Mouse (Mus musculus) forebrain, embryonic 13.5 days (tissue): ENCODE data around the gene Carns1. TPM values are rescaled to one million over a fixed set of nuclear protein-coding genes. Genes with fewer than 3 reads are reported as not detected.

Experiments used
- ATAC-seq: fragments of 200-750 bp; cut with Nextera tagmentation; 2 replicates; pipeline ENCODE4 v1.8.0; 2017
- H3K27ac ChIP-seq: fragments of 300-500 bp; sonication (generic); 2 replicates; pipeline ENCODE4 v1.5.1; 2015; ENCODE audit warnings: inconsistent platforms, mild to moderate bottlenecking, moderate library complexity
- H3K27me3 ChIP-seq: fragments of 300-500 bp; sonication (generic); 2 replicates; pipeline ENCODE4 v1.6.1; 2015; ENCODE audit warnings: mild to moderate bottlenecking, inconsistent platforms
- H3K36me3 ChIP-seq: fragments of 300-500 bp; sonication (generic); 2 replicates; pipeline ENCODE4 v1.6.1; 2015; ENCODE audit warnings: mild to moderate bottlenecking, inconsistent platforms; ENCODE audit not compliant: poor library complexity, severe bottlenecking
- H3K4me1 ChIP-seq: fragments of 300-500 bp; sonication (generic); 2 replicates; pipeline ENCODE4 v1.6.1; 2015; ENCODE audit warnings: inconsistent platforms
- H3K4me2 ChIP-seq: fragments of 300-500 bp; sonication (generic); 2 replicates; pipeline ENCODE4 v1.6.1; 2015; ENCODE audit warnings: inconsistent platforms, mild to moderate bottlenecking, moderate library complexity
- H3K4me3 ChIP-seq: fragments of 300-500 bp; sonication (generic); 2 replicates; pipeline ENCODE4 v1.5.1; 2015; ENCODE audit warnings: mild to moderate bottlenecking, inconsistent platforms
- H3K9ac ChIP-seq: fragments of 300-500 bp; sonication (generic); 2 replicates; pipeline ENCODE4 v1.6.1; 2015; ENCODE audit warnings: mild to moderate bottlenecking, inconsistent platforms
- H3K9me3 ChIP-seq: fragments of 300-500 bp; sonication (generic); replicated peaks from 2 replicates; pipeline ENCODE4 v1.6.1; 2016; ENCODE audit warnings: inconsistent platforms
- whole genome bisulfite sequencing: fragments of 180-500 bp; shearing (Covaris S2); methylation state at CpG from one replicate; pipeline ENCODE4 v1.1.7; 2015; 5-methylcytosine and 5-hydroxymethylcytosine counted together
- polyA plus RNA-seq: library from polyadenylated mRNA; unstranded; fragments of >200 nt; fragmentation: Nextera tagmentation; extraction: Ambion mirVana; gene quantifications from 2 replicates; pipeline ENCODE4 v1.2.1, GENCODE M21; 2015

Carns1 gene
- polyA plus RNA-seq, 1 experiment from 2014 or later = 2.4 TPM

- H3K36me3 ChIP-seq = peaks cover 60% of the 10 kb centered on the region
- H3K4me1 ChIP-seq = peaks cover 26% of the 10 kb centered on the region
- H3K27ac ChIP-seq = no peak overlapping the region
- ATAC-seq = no peak
- no peaks in the 10 kb centered on the region for H3K27me3 ChIP-seq
- 89% methylated on average over 5 of the region's 5 CpGs for WGBS
- no peak overlapping the region for H3K4me3 ChIP-seq
- no peak overlapping the region for H3K9ac ChIP-seq
- no peaks in the 10 kb centered on the region for H3K9me3 ChIP-seq
- H3K4me2 ChIP-seq = no peak overlapping the region
These were observed 23.4 kb downstream of the Carns1 start for GRCm38 (mm10) chr19:4151898-4152297.

DNA sequence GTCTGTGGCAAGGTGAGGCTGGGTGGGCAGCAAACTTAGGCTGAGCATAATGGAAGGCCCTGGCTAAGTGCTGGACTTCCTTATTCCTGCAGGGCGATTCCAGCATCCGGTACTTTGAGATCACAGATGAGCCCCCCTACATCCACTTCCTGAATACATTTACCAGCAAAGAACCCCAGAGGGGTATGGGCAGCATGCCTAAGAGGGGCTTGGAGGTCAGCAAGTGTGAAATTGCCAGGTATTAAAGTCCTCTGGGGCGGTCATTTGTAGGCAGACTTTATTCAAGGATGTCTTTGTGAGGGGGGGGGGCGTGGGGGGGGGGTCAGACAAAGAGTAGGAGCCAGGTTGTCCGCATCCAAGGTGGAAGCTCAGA is 23.8 kb downstream of the Carns1 start:
- H3K4me1 ChIP-seq = peaks cover 26% of the 10 kb centered on the region
- no peaks in the 10 kb centered on the region for H3K9me3 ChIP-seq
- no peak overlapping the region for H3K4me2 ChIP-seq
- no peak for ATAC-seq
- no peak overlapping the region for H3K9ac ChIP-seq
- no peak overlapping the region for H3K4me3 ChIP-seq
- H3K27me3 ChIP-seq = no peaks in the 10 kb centered on the region
- no peak overlapping the region for H3K27ac ChIP-seq
- WGBS = 74% methylated on average over 5 of the region's 5 CpGs
- peaks cover 56% of the 10 kb centered on the region for H3K36me3 ChIP-seq

- Histone ChIP-seq H3K9ac (no peak overlapping the region), H3K27ac (no peak overlapping the region), H3K4me2 (no peak overlapping the region), H3K9me3 (no peaks in the 10 kb centered on the region), H3K36me3 (peaks cover 49% of the 10 kb centered on the region), H3K4me1 (peaks cover 26% of the 10 kb centered on the region), H3K4me3 (no peak overlapping the region), H3K27me3 (no peaks in the 10 kb centered on the region)
- WGBS = 89% methylated on average over 22 of the region's 22 CpGs
- ATAC-seq = no peak
These were observed 24.5 kb downstream of the Carns1 start for GRCm38 (mm10) chr19:4150567-4151487.

DNA sequence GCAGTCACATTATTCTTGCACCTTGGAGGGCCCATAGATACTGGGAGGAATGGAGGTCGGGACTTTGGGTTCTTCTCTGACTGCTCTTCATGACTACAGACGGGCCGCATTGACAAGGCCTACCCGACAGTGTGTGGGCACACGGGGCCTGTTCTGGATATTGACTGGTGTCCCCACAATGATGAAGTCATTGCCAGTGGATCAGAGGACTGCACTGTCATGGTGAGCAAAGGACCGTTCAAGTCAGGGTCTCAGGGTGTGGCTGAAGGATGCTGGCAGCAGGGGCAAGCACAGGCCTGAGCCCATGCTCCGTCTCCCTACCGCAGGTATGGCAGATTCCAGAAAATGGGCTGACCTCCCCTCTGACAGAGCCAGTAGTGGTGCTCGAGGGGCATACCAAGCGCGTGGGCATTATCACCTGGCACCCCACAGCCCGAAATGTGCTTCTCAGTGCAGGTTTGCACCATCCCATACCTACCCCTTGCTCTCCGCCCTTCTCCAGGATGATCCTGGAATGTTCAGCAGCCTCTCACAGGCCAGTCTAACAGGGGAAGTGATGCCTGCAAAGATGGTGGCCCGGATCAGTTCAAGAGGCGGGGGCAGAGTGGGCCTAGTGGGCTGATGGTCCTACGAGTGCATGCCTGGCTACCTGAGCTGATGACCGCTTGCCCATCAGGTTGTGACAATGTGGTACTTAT is 25.4 kb downstream of the Carns1 start:
- Histone ChIP-seq H3K4me2 (peak overlapping the region; percentile 86; the same call in 1 of the 2 replicates), H3K4me1 (peaks cover 26% of the 10 kb centered on the region), H3K36me3 (peaks cover 45% of the 10 kb centered on the region), H3K9me3 (no peaks in the 10 kb centered on the region), H3K27ac (no peak overlapping the region), H3K9ac (no peak overlapping the region), H3K27me3 (no peaks in the 10 kb centered on the region), H3K4me3 (no peak overlapping the region)
- 94% methylated on average over 17 of the region's 17 CpGs for WGBS
- no peak for ATAC-seq

- H3K9ac ChIP-seq = peak overlapping the region; percentile 88
- peaks cover 44% of the 10 kb centered on the region for H3K36me3 ChIP-seq
- no peaks in the 10 kb centered on the region for H3K9me3 ChIP-seq
- no peak for ATAC-seq
- H3K4me1 ChIP-seq = peaks cover 26% of the 10 kb centered on the region
- peak overlapping the region; percentile 84 for H3K4me3 ChIP-seq
- 91% methylated on average over 11 of the region's 11 CpGs for WGBS
- no peaks in the 10 kb centered on the region for H3K27me3 ChIP-seq
- peak overlapping the region; percentile 86 for H3K4me2 ChIP-seq
- H3K27ac ChIP-seq = no peak overlapping the region
These were observed 26.0 kb downstream of the Carns1 start for GRCm38 (mm10) chr19:4149283-4149682.

DNA sequence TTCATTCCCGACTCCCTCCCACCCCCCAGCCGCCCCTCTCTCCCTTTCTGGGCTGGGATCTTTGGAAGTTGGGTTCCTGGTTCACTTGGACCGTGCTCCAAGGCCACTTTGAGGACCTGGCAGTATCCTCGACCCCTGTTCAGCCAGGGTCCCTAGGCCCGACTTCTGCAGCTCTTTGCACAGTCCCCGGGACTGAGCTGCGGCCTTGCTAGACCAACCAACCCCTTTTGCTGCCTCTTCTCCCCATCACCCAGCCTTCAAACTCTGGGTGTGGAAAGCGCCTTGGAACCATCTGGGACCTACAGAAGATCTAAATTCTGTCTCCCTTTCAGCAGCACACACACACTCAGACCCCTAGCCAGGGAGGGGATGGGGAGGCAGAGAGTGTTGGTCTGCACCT is 26.5 kb downstream of the Carns1 start:
- Histone ChIP-seq H3K4me2 (peak overlapping the region; percentile 86), H3K4me3 (peak overlapping the region; percentile 84), H3K9me3 (no peaks in the 10 kb centered on the region), H3K36me3 (peaks cover 40% of the 10 kb centered on the region), H3K4me1 (peaks cover 26% of the 10 kb centered on the region), H3K27ac (peak overlapping the region; percentile 52; the same call in 1 of the 2 replicates), H3K9ac (peak overlapping the region; percentile 88), H3K27me3 (no peaks in the 10 kb centered on the region)
- peak; percentile 44 for ATAC-seq
- 3% methylated on average over 6 of the region's 8 CpGs for WGBS

DNA sequence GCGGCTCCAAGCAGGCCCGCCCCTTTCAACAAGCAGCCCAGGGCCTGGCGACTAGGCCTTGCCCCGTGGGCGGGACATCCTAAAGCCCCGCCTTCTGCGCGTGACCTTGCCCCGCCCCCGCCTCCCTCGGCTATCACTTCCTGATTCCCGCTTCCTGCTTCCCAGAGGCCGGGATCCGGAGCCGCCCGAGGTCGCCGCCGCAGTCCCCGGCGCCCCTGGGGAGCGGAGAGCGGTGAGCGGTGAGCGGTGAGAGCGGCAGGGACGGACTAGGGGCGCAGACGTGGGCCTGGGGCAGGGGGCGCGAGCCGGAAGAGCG is 26.8 kb downstream of the Carns1 start, which contains the start of gene Coro1b:
Gene Coro1b, plus strand, starts transcription at position 129 of the 316 bp plus-strand sequence.
- Histone ChIP-seq H3K27me3 (no peaks in the 10 kb centered on the region), H3K27ac (peak within 1 kb of the TSS; percentile 52; the same call in 1 of the 2 replicates)
- under 1% methylated on average over 31 of the region's 33 CpGs for WGBS

GRCm38 (mm10) chr19:4147782-4148490 is 27.3 kb downstream of the Carns1 start:
- Histone ChIP-seq H3K27ac (peak overlapping the region; percentile 1; the same call in 1 of the 2 replicates), H3K9me3 (no peaks in the 10 kb centered on the region), H3K27me3 (no peaks in the 10 kb centered on the region), H3K36me3 (peaks cover 31% of the 10 kb centered on the region), H3K4me3 (peak overlapping the region; percentile 84), H3K9ac (peak overlapping the region; percentile 88), H3K4me1 (peaks cover 26% of the 10 kb centered on the region), H3K4me2 (peak overlapping the region; percentile 86)
- 37% methylated on average over 9 of the region's 9 CpGs for WGBS
- peak; percentile 31 for ATAC-seq

More for the DNA sequence above, 26.8 kb downstream of the Carns1 start, which contains the start of gene Coro1b:
- H3K4me3 ChIP-seq = peak within 1 kb of the TSS; percentile 84
- H3K4me2 ChIP-seq = peak within 1 kb of the TSS; percentile 86
- H3K9ac ChIP-seq = peak within 1 kb of the TSS; percentile 88
- peaks cover 26% of the 10 kb centered on the region for H3K4me1 ChIP-seq
- ATAC-seq = peak; percentile 96
- H3K36me3 ChIP-seq = peaks cover 36% of the 10 kb centered on the region
- no peaks in the 10 kb centered on the region for H3K9me3 ChIP-seq

DNA sequence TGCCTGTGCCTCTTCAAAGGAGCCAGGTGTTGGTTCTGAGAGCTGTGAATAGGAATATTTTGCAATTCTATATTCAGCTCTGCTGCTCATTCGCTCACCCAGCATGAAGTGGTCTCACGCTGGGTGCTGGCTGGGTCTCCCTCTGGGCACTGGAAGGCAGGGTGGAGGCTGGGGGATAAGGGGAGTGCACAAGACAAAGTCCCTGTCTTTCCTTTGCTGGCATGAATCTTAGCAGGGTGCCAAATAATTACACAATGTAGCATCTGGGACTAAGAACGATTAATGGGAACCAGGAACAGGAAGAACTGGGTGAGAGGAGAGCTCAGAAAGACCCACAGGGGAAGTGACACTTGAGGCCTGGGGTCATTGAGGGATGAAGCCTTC is 28.3 kb downstream of the Carns1 start:
- ATAC-seq = no peak
- Histone ChIP-seq H3K9ac (no peak overlapping the region), H3K27me3 (no peaks in the 10 kb centered on the region), H3K4me3 (no peak overlapping the region), H3K4me2 (no peak overlapping the region), H3K9me3 (no peaks in the 10 kb centered on the region), H3K4me1 (peaks cover 26% of the 10 kb centered on the region), H3K27ac (no peak overlapping the region), H3K36me3 (peaks cover 22% of the 10 kb centered on the region)
- WGBS = 40% methylated on average over 3 of the region's 3 CpGs

GRCm38 (mm10) chr19:4146366-4147021 is 28.8 kb downstream of the Carns1 start:
- Histone ChIP-seq H3K4me2 (no peak overlapping the region), H3K4me3 (no peak overlapping the region), H3K9ac (no peak overlapping the region), H3K4me1 (peaks cover 26% of the 10 kb centered on the region), H3K36me3 (peaks cover 18% of the 10 kb centered on the region), H3K9me3 (no peaks in the 10 kb centered on the region), H3K27ac (no peak overlapping the region), H3K27me3 (no peaks in the 10 kb centered on the region)
- ATAC-seq = no peak
- WGBS = 66% methylated on average over 12 of the region's 12 CpGs

- Histone ChIP-seq H3K27me3 (no peaks in the 10 kb centered on the region), H3K4me3 (no peak overlapping the region), H3K4me1 (peaks cover 26% of the 10 kb centered on the region), H3K36me3 (peaks cover 12% of the 10 kb centered on the region), H3K4me2 (no peak overlapping the region), H3K9me3 (no peaks in the 10 kb centered on the region), H3K27ac (no peak overlapping the region), H3K9ac (no peak overlapping the region)
- WGBS = 87% methylated on average over 5 of the region's 5 CpGs
- no peak for ATAC-seq
These were observed 29.3 kb downstream of the Carns1 start for GRCm38 (mm10) chr19:4145936-4146335.
